In the genomic region with DNA sequence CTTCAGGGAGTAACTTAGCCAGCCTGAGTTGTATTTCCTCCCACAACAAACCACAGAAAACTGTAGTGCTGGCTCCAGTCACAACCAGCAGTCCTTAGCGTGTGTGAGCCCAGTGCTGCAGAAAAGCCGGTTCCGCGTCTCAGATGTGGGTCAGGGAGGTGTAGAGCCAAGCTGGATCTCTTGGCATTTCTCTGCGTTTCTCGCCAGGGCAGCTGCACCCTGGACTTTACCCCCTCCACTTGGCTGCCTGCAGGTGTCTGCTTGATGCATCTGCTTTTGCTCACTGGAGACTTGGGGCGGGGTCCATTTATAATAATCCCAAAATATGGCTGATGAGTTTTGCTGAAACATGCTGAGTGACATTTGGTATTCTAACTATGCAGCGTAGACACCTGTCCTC, we compare ENCODE assay signal across 26 mouse cellular contexts. TPM values are rescaled to one million over a fixed set of nuclear protein-coding genes. Genes with fewer than 3 reads are reported as not detected.
DNase-seq lines count a peak whose midpoint lies in the region; ATAC-seq lines count a peak whose summit lies in the region.
"Had no signal": no experiment of that assay in that cellular context is flagged by ENCODE, and none has a peak within 500 bp of the region (broad histone marks: within the 10 kb centered on the region; RNA-seq: fewer than 3 reads in every experiment).

No protein-coding gene starts in this region.

- H3K9me3 ChIP-seq in kidney, embryonic 15.5 days (replicated peaks), result no peaks in the 10 kb centered on the region
- no peaks in the 10 kb centered on the region for H3K9me3 ChIP-seq in embryonic facial prominence, embryonic 15.5 days (replicated peaks)
- H3K9me3 ChIP-seq in limb, embryonic 15.5 days, result no peaks in the 10 kb centered on the region
- H3K9me3 ChIP-seq: heart, embryonic 12.5 days; liver, embryonic 15.5 days; lung, embryonic 15.5 days; midbrain, embryonic 10.5 days; midbrain, embryonic 15.5 days; neural tube, embryonic 15.5 days; stomach, embryonic 15.5 days had no signal

- peak; percentile 62 for DNase-seq in kidney, adult 18-20 months
- DNase-seq in kidney, postnatal 10 days, result peak; percentile 40
- no peak for DNase-seq in yolk sac, embryonic 10.5 days (ENCODE audit: low spot score)
- no peak for DNase-seq in urinary bladder, postnatal 36 days (ENCODE audit: low spot score in 2 of 2)
- DNase-seq: adrenal gland, postnatal 36 days; cerebellum, adult 18-20 months; cerebellum, postnatal 10 days; gastrocnemius, adult 2 months; heart, adult 2 months; retina, postnatal 1 day; right cerebral cortex, postnatal 14 days; thymus, postnatal 14 days had no signal

- no peak overlapping the region for H3K27ac ChIP-seq in kidney, embryonic 15.5 days
- 0 out of 2 replicates have a peak overlapping the region, but pooled peaks have one; percentile 34 for H3K27ac ChIP-seq in embryonic facial prominence, embryonic 15.5 days (replicated peaks)
- H3K27ac ChIP-seq in limb, embryonic 15.5 days, result 0 out of 2 replicates have a peak overlapping the region, but pooled peaks have one; percentile 29
- H3K27ac ChIP-seq: gastrocnemius, adult 2 months; heart, adult 2 months; hindbrain, embryonic 14.5 days; liver, embryonic 15.5 days; lung, embryonic 15.5 days; midbrain, embryonic 10.5 days; midbrain, embryonic 15.5 days; neural tube, embryonic 15.5 days; stomach, embryonic 15.5 days had no signal

- no peak for ATAC-seq in kidney, embryonic 15.5 days (replicated peaks; ENCODE audit: low FRiP score)
- ATAC-seq in embryonic facial prominence, embryonic 15.5 days (ENCODE audit: insufficient number of reproducible peaks, low FRiP score, low TSS enrichment, low read depth), result no peak
- ATAC-seq in limb, embryonic 15.5 days (ENCODE audit: insufficient number of reproducible peaks, low FRiP score, low TSS enrichment, low read depth), result no peak
- ATAC-seq: CD4-positive, CD25-positive, alpha-beta regulatory T cell, adult 4 months; forebrain, embryonic 16.5 days; intestine, postnatal 0 days; midbrain, embryonic 15.5 days had no signal

- WGBS in kidney, embryonic 15.5 days, result 93% methylated on average over 8 of the region's 8 CpGs
- WGBS in embryonic facial prominence, embryonic 15.5 days, result 71% methylated on average over 8 of the region's 8 CpGs
- WGBS in limb, embryonic 15.5 days, result 76% methylated on average over 8 of the region's 8 CpGs

- no peak overlapping the region for H3K4me2 ChIP-seq in kidney, embryonic 15.5 days
- no peak overlapping the region for H3K4me2 ChIP-seq in embryonic facial prominence, embryonic 15.5 days (replicated peaks)
- no peak overlapping the region for H3K4me2 ChIP-seq in limb, embryonic 15.5 days
- H3K4me2 ChIP-seq: heart, embryonic 12.5 days; hindbrain, embryonic 14.5 days; liver, embryonic 15.5 days; lung, embryonic 15.5 days; midbrain, embryonic 15.5 days; neural tube, embryonic 15.5 days; stomach, embryonic 15.5 days had no signal

- peaks cover 5% of the 10 kb centered on the region for H3K4me1 ChIP-seq in kidney, embryonic 15.5 days
- H3K4me1 ChIP-seq in embryonic facial prominence, embryonic 15.5 days, result peaks cover 10% of the 10 kb centered on the region
- H3K4me1 ChIP-seq in limb, embryonic 15.5 days, result peaks cover 11% of the 10 kb centered on the region
- H3K4me1 ChIP-seq: liver, embryonic 15.5 days had no signal

- H3K36me3 ChIP-seq in kidney, embryonic 15.5 days, result 0 out of 2 replicates have a peak, but pooled peaks cover 7% of the 10 kb centered on the region
- peaks cover 15% of the 10 kb centered on the region; the same call in 1 of the 2 replicates for H3K36me3 ChIP-seq in embryonic facial prominence, embryonic 15.5 days
- H3K36me3 ChIP-seq in limb, embryonic 15.5 days, result peaks cover 11% of the 10 kb centered on the region; the same call in 1 of the 2 replicates
- H3K36me3 ChIP-seq: heart, embryonic 12.5 days; liver, embryonic 15.5 days; lung, embryonic 15.5 days; midbrain, embryonic 15.5 days; neural tube, embryonic 15.5 days; stomach, embryonic 15.5 days had no signal

- no peak overlapping the region for H3K4me3 ChIP-seq in kidney, embryonic 15.5 days (replicated peaks)
- H3K4me3 ChIP-seq in embryonic facial prominence, embryonic 15.5 days (replicated peaks), result no peak overlapping the region
- no peak overlapping the region for H3K4me3 ChIP-seq in limb, embryonic 15.5 days
- H3K4me3 ChIP-seq: gastrocnemius, adult 2 months; heart, adult 2 months; heart, embryonic 12.5 days; liver, embryonic 15.5 days; lung, embryonic 15.5 days; midbrain, embryonic 10.5 days; midbrain, embryonic 15.5 days; neural tube, embryonic 15.5 days; stomach, embryonic 15.5 days had no signal

- no peak overlapping the region for H3K9ac ChIP-seq in kidney, embryonic 15.5 days
- H3K9ac ChIP-seq in embryonic facial prominence, embryonic 15.5 days, result no peak overlapping the region
- H3K9ac ChIP-seq in limb, embryonic 15.5 days, result no peak overlapping the region
- H3K9ac ChIP-seq: heart, embryonic 12.5 days; hindbrain, embryonic 14.5 days; liver, embryonic 15.5 days; lung, embryonic 15.5 days; midbrain, embryonic 15.5 days; neural tube, embryonic 15.5 days; stomach, embryonic 15.5 days had no signal

- H3K27me3 ChIP-seq in kidney, embryonic 15.5 days, result no peaks in the 10 kb centered on the region
- H3K27me3 ChIP-seq in embryonic facial prominence, embryonic 15.5 days, result no peaks in the 10 kb centered on the region
- H3K27me3 ChIP-seq in limb, embryonic 15.5 days, result no peaks in the 10 kb centered on the region
- H3K27me3 ChIP-seq: liver, embryonic 15.5 days; lung, embryonic 15.5 days; midbrain, embryonic 15.5 days; neural tube, embryonic 15.5 days; stomach, embryonic 15.5 days had no signal

RNA-seq across cellular contexts. Expression of a gene that starts 58.8 kb away (rescaled TPM):
- polyA plus RNA-seq in kidney, embryonic 15.5 days (2015; fragmentation: Nextera tagmentation; extraction: Ambion mirVana), result 266 and 287 TPM in 2 replicates
- 260 and 269 TPM in 2 replicates for polyA plus RNA-seq in embryonic facial prominence, embryonic 15.5 days (2015; fragmentation: Nextera tagmentation; extraction: Ambion mirVana)
- 283 and 286 TPM in 2 replicates for polyA plus RNA-seq in limb, embryonic 15.5 days (2015; fragmentation: Nextera tagmentation; extraction: Ambion mirVana)

Comparison
In these comparisons a context has a peak if more than half of its experiments do, and no peak if none do; other contexts are left out.
1. DNase-seq: peak in kidney, adult 18-20 months (single experiment) and kidney, postnatal 10 days (single experiment); none in yolk sac, embryonic 10.5 days (single experiment) and urinary bladder, postnatal 36 days (0 of 2).